Mouse (Mus musculus) limb, embryonic 15.5 days (tissue): Measurements from ENCODE around the gene Cfap43. TPM values are rescaled to one million over a fixed set of nuclear protein-coding genes. Genes with fewer than 3 reads are reported as not detected.

Experiments used
- ATAC-seq: fragments of 200-750 bp; cut with Nextera tagmentation; 2 replicates; pipeline ENCODE4 v1.8.0; 2017; ENCODE audit warnings: low read depth, moderate TSS enrichment; ENCODE audit not compliant: insufficient number of reproducible peaks, low FRiP score, low TSS enrichment
- H3K27ac ChIP-seq: fragments of 300-500 bp; sonication (generic); 2 replicates; pipeline ENCODE4 v1.5.1; 2015; ENCODE audit warnings: moderate library complexity, mild to moderate bottlenecking, inconsistent platforms
- H3K27me3 ChIP-seq: fragments of 300-500 bp; sonication (generic); 2 replicates; pipeline ENCODE4 v1.6.1; 2015; ENCODE audit warnings: inconsistent platforms
- H3K36me3 ChIP-seq: fragments of 300-500 bp; sonication (generic); 2 replicates; pipeline ENCODE4 v1.6.1; 2015; ENCODE audit warnings: inconsistent platforms
- H3K4me1 ChIP-seq: fragments of 300-500 bp; sonication (generic); 2 replicates; pipeline ENCODE4 v1.6.1; 2015; ENCODE audit warnings: inconsistent platforms
- H3K4me2 ChIP-seq: fragments of 300-500 bp; sonication (generic); 2 replicates; pipeline ENCODE4 v1.6.1; 2015; ENCODE audit warnings: mild to moderate bottlenecking, inconsistent platforms
- H3K4me3 ChIP-seq: fragments of 300-500 bp; sonication (generic); 2 replicates; pipeline ENCODE4 v1.5.1; 2015; ENCODE audit warnings: mild to moderate bottlenecking, inconsistent platforms
- H3K9ac ChIP-seq: fragments of 300-500 bp; sonication (generic); 2 replicates; pipeline ENCODE4 v1.6.1; 2015; ENCODE audit warnings: inconsistent platforms
- H3K9me3 ChIP-seq: fragments of 300-500 bp; sonication (generic); 2 replicates; pipeline ENCODE4 v1.6.1; 2016; ENCODE audit warnings: inconsistent platforms
- WGBS: fragments of 180-500 bp; shearing (Covaris S2); methylation state at CpG from one replicate; pipeline ENCODE4 v1.1.7; 2015; 5-methylcytosine and 5-hydroxymethylcytosine counted together
- polyA plus RNA-seq: library from polyadenylated mRNA; unstranded; fragments of >200 nt; fragmentation: Nextera tagmentation; extraction: Ambion mirVana; gene quantifications from 2 replicates; pipeline ENCODE4 v1.2.1, GENCODE M21; 2015

Cfap43 gene
- polyA plus RNA-seq, 1 experiment from 2014 or later = 0.47 TPM

- no peak overlapping the region for H3K4me2 ChIP-seq
- no peaks in the 10 kb centered on the region for H3K36me3 ChIP-seq
- H3K4me3 ChIP-seq = no peak overlapping the region
- peaks cover 23% of the 10 kb centered on the region for H3K4me1 ChIP-seq
- 89% methylated on average over 8 of the region's 8 CpGs for WGBS
- H3K9ac ChIP-seq = no peak overlapping the region
- peaks cover 11% of the 10 kb centered on the region for H3K27me3 ChIP-seq
- no peak overlapping the region for H3K27ac ChIP-seq
- no peak for ATAC-seq
- no peaks in the 10 kb centered on the region for H3K9me3 ChIP-seq
Observed at GRCm38 (mm10) chr19:47934146-47934545, 15.1 kb upstream of the Cfap43 start.

- Histone ChIP-seq H3K4me1 (peaks cover 14% of the 10 kb centered on the region; the same call in 1 of the 2 replicates), H3K4me2 (no peak overlapping the region), H3K36me3 (no peaks in the 10 kb centered on the region), H3K9ac (no peak overlapping the region), H3K27ac (no peak overlapping the region), H3K4me3 (no peak overlapping the region), H3K27me3 (no peaks in the 10 kb centered on the region), H3K9me3 (no peaks in the 10 kb centered on the region)
- 34% methylated on average over 7 of the region's 7 CpGs for WGBS
- 0 out of 2 replicates have a peak, but pooled peaks have one; percentile 48 for ATAC-seq
Observed at GRCm38 (mm10) chr19:47931982-47932638, 13.0 kb upstream of the Cfap43 start.

DNA sequence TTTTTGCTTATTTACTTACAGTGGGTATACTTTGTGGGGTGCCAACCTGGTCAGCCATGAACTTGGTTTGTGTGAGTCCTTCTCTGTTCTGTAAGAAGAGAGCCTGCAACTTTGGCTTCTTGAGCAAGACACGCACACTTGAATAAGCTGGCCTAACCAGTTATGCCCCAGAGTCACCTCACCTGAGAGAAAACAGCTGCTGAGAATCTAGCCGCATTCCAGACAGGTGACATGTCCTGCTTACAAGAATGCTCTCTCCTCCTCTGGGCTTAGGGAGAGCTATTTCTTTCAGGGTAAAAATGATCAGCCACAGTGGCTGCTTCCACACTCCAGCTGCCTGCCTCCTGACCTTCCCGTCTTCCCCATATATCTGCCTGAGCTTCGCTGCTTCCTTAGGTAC, 10.0 kb upstream of the Cfap43 start:
- Histone ChIP-seq H3K27ac (no peak overlapping the region; the same call in 1 of the 2 replicates), H3K9me3 (no peaks in the 10 kb centered on the region), H3K4me1 (peaks cover 14% of the 10 kb centered on the region; the same call in 1 of the 2 replicates), H3K4me3 (no peak overlapping the region), H3K9ac (no peak overlapping the region), H3K4me2 (no peak overlapping the region), H3K27me3 (no peaks in the 10 kb centered on the region), H3K36me3 (no peaks in the 10 kb centered on the region)
- WGBS = 55% methylated on average over 4 of the region's 4 CpGs
- ATAC-seq = no peak

GRCm38 (mm10) chr19:47927032-47927431, 7.9 kb upstream of the Cfap43 start:
- 91% methylated on average over 2 of the region's 2 CpGs for WGBS
- H3K9me3 ChIP-seq = no peaks in the 10 kb centered on the region
- no peak overlapping the region for H3K9ac ChIP-seq
- no peaks in the 10 kb centered on the region for H3K36me3 ChIP-seq
- H3K4me2 ChIP-seq = no peak overlapping the region
- no peak for ATAC-seq
- H3K27me3 ChIP-seq = no peaks in the 10 kb centered on the region
- no peak overlapping the region for H3K27ac ChIP-seq
- H3K4me1 ChIP-seq = peaks cover 13% of the 10 kb centered on the region; the same call in 1 of the 2 replicates
- no peak overlapping the region for H3K4me3 ChIP-seq

DNA sequence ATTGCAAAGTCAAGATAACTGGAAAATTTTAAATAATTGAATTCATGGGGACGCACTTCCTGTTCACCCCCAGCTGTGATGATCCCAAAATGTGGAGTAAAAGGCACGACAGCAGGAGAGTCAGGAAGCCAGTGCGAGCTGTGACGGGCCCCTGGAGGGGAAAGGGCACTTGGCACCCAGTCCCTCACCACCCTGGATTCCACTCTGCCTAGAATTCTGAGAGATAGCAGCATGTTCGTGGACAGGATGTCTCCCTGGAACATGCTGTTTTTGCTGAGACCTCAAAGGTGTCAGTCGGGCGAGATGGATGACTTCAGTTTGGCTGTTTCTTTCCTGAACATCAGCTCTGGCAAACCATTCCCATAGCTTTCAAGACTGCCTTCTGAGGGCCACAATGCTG, 6.7 kb upstream of the Cfap43 start:
- no peaks in the 10 kb centered on the region for H3K36me3 ChIP-seq
- ATAC-seq = no peak
- peaks cover 9% of the 10 kb centered on the region; the same call in 1 of the 2 replicates for H3K4me1 ChIP-seq
- 83% methylated on average over 7 of the region's 7 CpGs for WGBS
- H3K27ac ChIP-seq = no peak overlapping the region
- no peak overlapping the region for H3K4me3 ChIP-seq
- no peaks in the 10 kb centered on the region for H3K9me3 ChIP-seq
- H3K4me2 ChIP-seq = no peak overlapping the region
- H3K9ac ChIP-seq = no peak overlapping the region
- no peaks in the 10 kb centered on the region for H3K27me3 ChIP-seq

DNA sequence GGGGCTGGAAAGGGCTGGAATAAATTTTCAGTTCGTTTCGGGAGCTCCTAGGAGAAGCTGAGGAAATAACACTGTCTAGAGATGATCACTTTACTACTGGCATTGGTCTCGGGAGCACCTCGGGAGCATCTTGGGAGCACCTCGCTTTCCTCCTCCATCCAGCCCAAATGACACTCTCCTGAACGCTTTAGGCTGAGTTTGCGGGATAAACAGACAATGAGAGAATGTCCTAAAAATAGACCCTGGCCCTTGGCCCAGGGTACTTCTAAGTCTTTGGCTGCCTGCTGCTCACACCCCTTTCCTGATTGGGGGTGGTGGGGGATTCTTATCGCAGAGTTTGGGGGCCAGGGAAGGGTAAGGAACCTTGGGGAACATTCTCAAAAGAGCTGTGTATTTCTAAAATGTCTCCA, 884 bp upstream of the Cfap43 start:
- Histone ChIP-seq H3K27me3 (no peaks in the 10 kb centered on the region), H3K4me1 (peaks cover 30% of the 10 kb centered on the region), H3K4me2 (peak overlapping the region; percentile 68), H3K27ac (peak overlapping the region; percentile 98), H3K9me3 (no peaks in the 10 kb centered on the region), H3K36me3 (no peaks in the 10 kb centered on the region), H3K4me3 (peak overlapping the region; percentile 70), H3K9ac (no peak overlapping the region; the same call in 1 of the 2 replicates)
- 0 out of 2 replicates have a peak, but pooled peaks have one; percentile 11 for ATAC-seq
- under 1% methylated on average over 8 of the region's 8 CpGs for WGBS

GRCm38 (mm10) chr19:47918455-47919101, 509 bp downstream of the Cfap43 start:
- H3K27me3 ChIP-seq = no peaks in the 10 kb centered on the region
- no peaks in the 10 kb centered on the region for H3K9me3 ChIP-seq
- H3K4me3 ChIP-seq = peak overlapping the region; percentile 70
- H3K4me2 ChIP-seq = peak overlapping the region; percentile 68
- no peaks in the 10 kb centered on the region for H3K36me3 ChIP-seq
- H3K27ac ChIP-seq = peak overlapping the region; percentile 98
- H3K4me1 ChIP-seq = peaks cover 30% of the 10 kb centered on the region
- under 1% methylated on average over 29 of the region's 29 CpGs for WGBS
- ATAC-seq = no peak
- peak overlapping the region; percentile 68 for H3K9ac ChIP-seq

- Histone ChIP-seq H3K27me3 (no peaks in the 10 kb centered on the region), H3K4me3 (peak overlapping the region; percentile 70), H3K9ac (0 out of 2 replicates have a peak overlapping the region, but pooled peaks have one; percentile 68), H3K4me2 (peak overlapping the region; percentile 68), H3K36me3 (no peaks in the 10 kb centered on the region), H3K9me3 (no peaks in the 10 kb centered on the region), H3K4me1 (peaks cover 30% of the 10 kb centered on the region), H3K27ac (peak overlapping the region; percentile 98)
- WGBS = 10% methylated on average over 9 of the region's 9 CpGs
- no peak for ATAC-seq
Observed at GRCm38 (mm10) chr19:47918016-47918415, 1.1 kb downstream of the Cfap43 start.

- Histone ChIP-seq H3K9ac (no peak overlapping the region), H3K9me3 (no peaks in the 10 kb centered on the region), H3K4me1 (peaks cover 30% of the 10 kb centered on the region), H3K4me3 (peak overlapping the region; percentile 70), H3K27ac (no peak overlapping the region), H3K27me3 (no peaks in the 10 kb centered on the region), H3K36me3 (no peaks in the 10 kb centered on the region), H3K4me2 (peak overlapping the region; percentile 68)
- no peak for ATAC-seq
- WGBS = 21% methylated on average over 4 of the region's 4 CpGs
Observed at GRCm38 (mm10) chr19:47917396-47917795, 1.7 kb downstream of the Cfap43 start.

DNA sequence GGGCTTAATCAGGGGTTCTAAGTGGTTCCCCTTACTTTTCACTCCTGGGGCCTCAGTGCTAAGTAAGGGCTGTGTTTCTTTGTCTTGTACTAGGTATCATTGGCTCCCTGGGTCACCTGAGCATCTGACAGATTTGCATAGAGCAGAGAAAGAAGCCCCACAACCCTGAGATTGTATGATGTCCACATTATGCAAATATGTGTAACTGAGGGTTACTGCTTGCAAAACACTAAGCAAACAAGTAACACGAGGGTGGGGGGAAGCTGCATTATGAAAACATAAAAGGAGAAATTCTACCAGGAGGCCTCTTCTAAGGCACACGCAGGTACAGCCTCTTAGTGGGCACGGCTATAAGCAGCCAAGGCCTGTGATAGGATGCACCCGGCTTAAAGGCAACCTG, 3.8 kb downstream of the Cfap43 start:
- H3K9ac ChIP-seq = no peak overlapping the region

DNA sequence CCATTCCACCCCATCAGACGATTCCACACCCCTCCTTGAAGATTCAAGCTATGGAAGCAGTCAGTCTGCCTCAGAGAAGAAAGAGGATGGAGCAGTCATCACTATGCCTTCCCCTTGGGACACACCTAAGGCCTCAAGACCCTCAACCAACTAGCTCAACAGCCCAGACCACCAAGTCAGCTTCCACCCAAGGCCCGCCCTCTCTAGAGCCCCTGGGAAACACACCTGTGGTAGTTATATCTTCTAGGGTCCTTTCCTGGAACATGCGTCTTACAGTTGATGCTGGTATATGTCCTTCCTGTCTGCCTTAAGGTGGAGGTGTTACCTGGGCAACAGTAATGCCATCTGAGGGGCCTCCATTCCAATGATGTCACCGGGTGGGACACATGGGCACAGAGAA, 4.9 kb downstream of the Cfap43 start:
- Histone ChIP-seq H3K9ac (no peak overlapping the region), H3K4me1 (peaks cover 43% of the 10 kb centered on the region), H3K36me3 (peaks cover 12% of the 10 kb centered on the region; the same call in 1 of the 2 replicates), H3K27me3 (no peaks in the 10 kb centered on the region), H3K4me2 (no peak overlapping the region), H3K9me3 (no peaks in the 10 kb centered on the region), H3K4me3 (no peak overlapping the region), H3K27ac (no peak overlapping the region)
- 92% methylated on average over 4 of the region's 4 CpGs for WGBS
- no peak for ATAC-seq

More for the DNA sequence above, 3.8 kb downstream of the Cfap43 start:
- Histone ChIP-seq H3K4me3 (no peak overlapping the region), H3K36me3 (peaks cover 12% of the 10 kb centered on the region; the same call in 1 of the 2 replicates), H3K27ac (no peak overlapping the region), H3K27me3 (no peaks in the 10 kb centered on the region), H3K4me1 (peaks cover 39% of the 10 kb centered on the region), H3K9me3 (no peaks in the 10 kb centered on the region), H3K4me2 (no peak overlapping the region)
- ATAC-seq = no peak
- 78% methylated on average over 4 of the region's 4 CpGs for WGBS

GRCm38 (mm10) chr19:47913344-47913743, 5.7 kb downstream of the Cfap43 start:
- Histone ChIP-seq H3K9me3 (no peaks in the 10 kb centered on the region), H3K4me2 (no peak overlapping the region), H3K36me3 (peaks cover 12% of the 10 kb centered on the region; the same call in 1 of the 2 replicates), H3K4me3 (no peak overlapping the region), H3K4me1 (peaks cover 50% of the 10 kb centered on the region), H3K27me3 (no peaks in the 10 kb centered on the region), H3K27ac (no peak overlapping the region), H3K9ac (no peak overlapping the region)
- WGBS = 60% methylated on average over 7 of the region's 7 CpGs
- no peak for ATAC-seq
